Mouse (Mus musculus): Measurements from ENCODE around the gene Acvr1b.

DNA sequence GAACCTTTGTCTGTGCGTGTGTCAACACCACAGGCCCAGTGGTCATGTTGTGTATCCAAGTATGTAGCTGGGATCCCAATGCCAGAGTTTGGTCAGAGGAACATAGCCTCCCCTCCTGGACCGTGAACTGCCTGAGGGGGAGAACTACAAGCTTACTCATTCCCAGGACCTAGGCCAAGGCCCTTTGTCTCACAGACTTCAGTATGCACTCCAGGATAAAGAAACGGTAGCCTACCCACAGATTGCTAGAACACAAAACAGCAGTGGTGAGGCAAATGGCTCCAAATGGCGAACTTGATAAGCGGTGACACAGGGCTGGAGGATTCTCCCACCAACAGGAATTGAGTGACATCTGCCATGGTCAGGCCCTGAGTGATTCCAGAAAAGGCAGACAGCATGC, 10.0 kb upstream of the Acvr1b start:
- TF ChIP-seq FLI1 (IDR thresholded peaks at IDR 0.05; ENCODE audit: low read length), result no peak
- no peak for TF ChIP-seq GATA1 (IDR thresholded peaks at IDR 0.05; ENCODE audit: borderline replicate concordance, low read length)

All from megakaryocyte, embryonic 14.5 days (primary cell).